Mouse (Mus musculus) stomach, embryonic 16.5 days (tissue): ENCODE measurements around the gene Msi1. TPM values are rescaled to one million over a fixed set of nuclear protein-coding genes. Genes with fewer than 3 reads are reported as not detected.
A peak's percentile ranks its signal among the peaks of the same experiment; 100 is the strongest.

Experiments used
- ATAC-seq: fragments of 200-750 bp; cut with Nextera tagmentation; 2 replicates; pipeline ENCODE4 v1.8.0; 2017; ENCODE audit warnings: moderate number of reproducible peaks, moderate TSS enrichment; ENCODE audit not compliant: insufficient read depth, low FRiP score
- H3K27ac ChIP-seq: fragments of 300-500 bp; sonication (generic); 2 replicates; pipeline ENCODE4 v1.5.1; 2014; ENCODE audit warnings: low read length
- H3K27me3 ChIP-seq: fragments of 300-500 bp; sonication (generic); 2 replicates; pipeline ENCODE4 v1.6.1; 2014; ENCODE audit warnings: low read length, control low read depth, mixed read lengths; ENCODE audit not compliant: control insufficient read depth, insufficient read depth
- H3K36me3 ChIP-seq: fragments of 300-500 bp; sonication (generic); 2 replicates; pipeline ENCODE4 v1.6.1; 2014; ENCODE audit warnings: low read length; ENCODE audit not compliant: control insufficient read depth, insufficient read depth
- H3K4me1 ChIP-seq: fragments of 300-500 bp; sonication (generic); 2 replicates; pipeline ENCODE4 v1.6.1; 2014; ENCODE audit warnings: low read length, control low read depth, mixed read lengths; ENCODE audit not compliant: control insufficient read depth, insufficient read depth
- H3K4me2 ChIP-seq: fragments of 300-500 bp; sonication (generic); 2 replicates; pipeline ENCODE4 v1.6.1; 2014; ENCODE audit warnings: low read depth, low read length, mixed read lengths
- H3K4me3 ChIP-seq: fragments of 300-500 bp; sonication (generic); replicated peaks from 2 replicates; pipeline ENCODE4 v1.5.1; 2014; ENCODE audit warnings: mild to moderate bottlenecking, low read length
- H3K9ac ChIP-seq: fragments of 300-500 bp; sonication (generic); 2 replicates; pipeline ENCODE4 v1.6.1; 2014; ENCODE audit warnings: low read length
- H3K9me3 ChIP-seq: fragments of 300-500 bp; sonication (generic); replicated peaks from 2 replicates; pipeline ENCODE4 v1.6.1; 2016; ENCODE audit warnings: low read length, control low read depth; ENCODE audit not compliant: control insufficient read depth
- WGBS: fragments of 180-500 bp; shearing (Covaris S2); extraction: QIAGEN DNeasy Blood & Tissue Kit; methylation state at CpG from one replicate; pipeline ENCODE4 v1.1.7; 2014; 5-methylcytosine and 5-hydroxymethylcytosine counted together
- polyA plus RNA-seq: library from polyadenylated mRNA; unstranded; fragments of >200 nt; fragmentation: Nextera tagmentation; extraction: Ambion mirVana; gene quantifications from 2 replicates; pipeline ENCODE4 v1.2.1, GENCODE M21; 2015

Gene Msi1
- polyA plus RNA-seq, 1 experiment from 2014 or later = 4.9 TPM

DNA sequence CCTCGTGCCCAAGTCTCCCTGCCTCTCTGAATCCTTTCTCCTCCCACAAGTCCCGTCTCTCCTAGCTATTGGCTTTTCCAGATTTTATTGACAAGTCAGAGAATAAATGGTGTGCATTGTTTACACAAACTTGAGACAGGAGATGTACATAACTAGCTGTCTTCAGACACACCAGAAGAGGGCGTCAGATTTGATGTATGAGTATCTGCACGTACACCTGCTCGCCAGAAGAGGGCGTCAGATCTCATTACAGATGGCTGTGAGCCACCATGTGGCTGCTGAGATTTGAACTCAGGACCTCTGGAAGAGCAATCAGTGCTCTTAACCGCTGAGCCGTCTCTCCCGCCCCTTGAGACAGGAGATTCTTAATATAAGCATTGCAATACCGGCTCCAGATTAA lies 43.8 kb downstream of the Msi1 start:
- H3K4me1 ChIP-seq = no peaks in the 10 kb centered on the region
- ATAC-seq = no peak
- no peak overlapping the region for H3K27ac ChIP-seq
- 69% methylated on average over 10 of the region's 10 CpGs for WGBS
- H3K36me3 ChIP-seq = no peaks in the 10 kb centered on the region
- H3K4me2 ChIP-seq = no peak overlapping the region
- H3K4me3 ChIP-seq = no peak overlapping the region
- peaks cover 3% of the 10 kb centered on the region; the same call in 1 of the 2 replicates for H3K27me3 ChIP-seq
- no peak overlapping the region for H3K9ac ChIP-seq
- H3K9me3 ChIP-seq = no peaks in the 10 kb centered on the region

DNA sequence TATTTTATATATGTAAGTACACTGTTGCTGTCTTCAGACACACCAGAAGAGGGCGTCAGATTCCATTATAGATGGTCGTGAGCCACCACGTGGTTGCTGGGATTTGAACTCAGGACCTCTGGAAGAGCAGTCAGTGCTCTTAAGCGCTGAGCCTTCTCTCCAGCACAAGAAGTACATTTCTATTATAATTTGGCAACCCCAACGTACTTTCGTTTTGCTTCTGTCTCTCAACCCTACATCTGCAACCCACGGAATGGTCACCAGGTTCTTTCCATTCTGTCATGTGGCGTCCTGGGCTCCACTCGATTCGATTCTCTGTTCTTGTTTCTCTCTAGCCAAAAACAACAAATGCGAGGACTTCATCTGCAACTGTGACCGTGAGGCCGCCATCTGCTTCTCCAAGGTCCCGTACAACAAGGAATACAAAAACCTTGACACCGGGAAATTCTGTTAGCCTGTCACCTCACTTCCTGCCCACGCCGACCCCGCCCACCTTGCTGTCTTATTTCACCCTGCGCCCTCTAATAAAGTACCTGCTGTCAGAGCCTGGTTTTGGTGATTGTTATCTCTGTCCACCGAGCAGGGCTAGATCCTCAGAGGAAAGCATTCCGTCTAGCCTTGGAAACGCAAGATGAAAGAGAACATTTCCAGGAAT lies 44.9 kb downstream of the Msi1 start:
- WGBS = 67% methylated on average over 22 of the region's 22 CpGs
- Histone ChIP-seq H3K4me1 (no peaks in the 10 kb centered on the region), H3K9me3 (no peaks in the 10 kb centered on the region), H3K4me2 (no peak overlapping the region), H3K4me3 (no peak overlapping the region), H3K9ac (no peak overlapping the region), H3K27me3 (peaks cover 3% of the 10 kb centered on the region; the same call in 1 of the 2 replicates), H3K27ac (no peak overlapping the region), H3K36me3 (no peaks in the 10 kb centered on the region)
- ATAC-seq = no peak

DNA sequence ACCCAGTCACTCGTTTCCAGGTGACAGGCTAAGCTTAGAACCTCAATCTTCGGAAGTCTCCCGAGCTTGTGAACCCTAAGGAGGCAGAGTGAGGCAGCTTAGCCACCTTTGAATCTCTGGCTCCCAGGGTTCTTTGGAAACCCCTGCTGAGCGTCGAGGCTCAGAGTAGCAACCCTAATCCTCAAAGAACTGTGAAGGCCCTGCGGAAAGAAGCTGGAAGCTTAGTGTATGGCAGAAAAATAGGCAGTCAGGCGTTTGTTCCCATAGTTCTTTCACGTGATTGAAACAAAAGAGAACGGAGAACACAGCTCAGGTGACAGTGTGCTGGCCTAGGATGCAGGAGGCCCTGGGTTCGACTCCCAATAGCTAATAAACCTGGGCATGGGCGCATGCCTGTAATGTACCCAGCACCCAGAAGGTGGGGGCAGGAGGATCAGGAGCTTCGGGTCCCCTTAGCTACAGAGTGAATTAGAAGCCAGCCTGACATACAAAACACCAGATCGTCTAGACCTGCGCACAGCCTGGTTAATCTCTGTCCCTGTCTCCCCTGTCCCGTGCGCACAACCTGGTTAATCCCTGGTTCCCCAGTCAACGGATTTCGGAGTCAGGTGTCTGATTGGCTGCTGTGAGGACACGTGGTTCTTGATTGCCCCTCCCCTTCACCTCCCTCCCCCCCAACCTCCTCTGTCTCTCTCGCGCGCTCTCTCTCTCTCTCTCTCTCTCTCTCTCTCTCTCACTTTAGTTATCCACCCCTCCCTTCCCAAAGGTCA lies 46.1 kb downstream of the Msi1 start:
- peak overlapping the region; percentile 40 for H3K4me3 ChIP-seq
- ATAC-seq = peak; percentile 80
- WGBS = 15% methylated on average over 22 of the region's 22 CpGs
- H3K9me3 ChIP-seq = no peaks in the 10 kb centered on the region
- peak overlapping the region; percentile 53 for H3K4me2 ChIP-seq
- H3K36me3 ChIP-seq = no peaks in the 10 kb centered on the region
- H3K9ac ChIP-seq = peak overlapping the region; percentile 58
- H3K27ac ChIP-seq = no peak overlapping the region
- H3K4me1 ChIP-seq = no peaks in the 10 kb centered on the region
- H3K27me3 ChIP-seq = peaks cover 3% of the 10 kb centered on the region; the same call in 1 of the 2 replicates

DNA sequence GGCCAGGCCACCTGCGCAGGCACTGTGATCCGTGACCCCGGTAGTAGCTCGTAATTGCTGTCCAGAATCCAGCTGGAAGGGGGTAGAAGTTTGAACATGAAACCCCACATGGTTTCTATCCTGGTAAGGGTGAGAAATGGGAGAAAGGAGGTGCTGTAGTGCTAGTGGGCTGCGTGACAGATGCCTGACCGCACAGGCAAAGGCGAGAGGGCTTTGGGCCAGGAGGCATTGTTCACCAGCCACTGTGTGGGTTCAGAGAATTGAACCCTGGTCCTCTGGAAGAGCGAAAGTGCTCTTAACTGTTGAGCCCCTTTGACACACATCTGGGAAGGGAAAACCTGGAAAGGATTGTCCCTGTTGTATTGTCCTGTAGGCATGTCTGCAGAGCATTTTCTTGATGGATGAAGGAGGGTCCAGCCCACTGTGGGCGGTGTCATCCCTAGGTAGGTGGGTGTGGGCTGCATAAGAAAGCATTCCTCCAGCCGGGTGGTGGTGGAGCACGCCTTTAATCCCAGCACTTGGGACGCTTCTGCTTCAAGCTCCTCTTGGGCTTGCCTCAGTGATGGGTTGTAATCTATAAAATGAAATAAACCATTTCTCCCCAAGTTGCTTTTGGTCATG lies 46.8 kb downstream of the Msi1 start:
- peak overlapping the region; percentile 40 for H3K4me3 ChIP-seq
- peak overlapping the region; percentile 58 for H3K9ac ChIP-seq
- H3K27me3 ChIP-seq = no peaks in the 10 kb centered on the region
- H3K27ac ChIP-seq = no peak overlapping the region
- no peaks in the 10 kb centered on the region for H3K36me3 ChIP-seq
- ATAC-seq = peak; percentile 53; the same call in 1 of the 2 replicates
- peak overlapping the region; percentile 53 for H3K4me2 ChIP-seq
- no peaks in the 10 kb centered on the region for H3K9me3 ChIP-seq
- no peaks in the 10 kb centered on the region for H3K4me1 ChIP-seq
- WGBS = 35% methylated on average over 12 of the region's 12 CpGs

DNA sequence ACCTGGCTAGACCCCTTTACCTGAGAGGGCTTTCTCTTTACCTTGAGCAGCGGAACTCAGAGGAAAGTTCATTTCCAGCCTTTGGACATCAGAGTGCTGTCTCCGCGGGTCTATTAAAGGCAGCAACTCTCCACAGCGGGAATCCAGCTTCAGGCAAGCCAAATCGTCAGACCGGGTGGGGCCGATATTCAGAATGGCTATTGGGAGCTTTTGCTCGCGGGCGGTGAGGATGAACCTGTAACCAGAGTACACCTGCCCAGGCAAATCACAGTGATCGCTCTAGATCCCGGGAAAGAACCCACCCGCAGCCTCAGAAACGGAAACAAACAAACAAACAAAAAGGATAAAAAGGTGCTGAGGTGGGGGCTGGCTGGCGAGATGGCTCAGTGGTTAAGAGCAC lies 50.2 kb downstream of the Msi1 start:
- no peak overlapping the region for H3K27ac ChIP-seq
- H3K9me3 ChIP-seq = no peaks in the 10 kb centered on the region
- no peak overlapping the region for H3K4me3 ChIP-seq
- no peaks in the 10 kb centered on the region; the same call in 1 of the 2 replicates for H3K4me1 ChIP-seq
- 57% methylated on average over 15 of the region's 15 CpGs for WGBS
- no peaks in the 10 kb centered on the region for H3K27me3 ChIP-seq
- H3K4me2 ChIP-seq = no peak overlapping the region
- no peak overlapping the region for H3K9ac ChIP-seq
- ATAC-seq = no peak
- H3K36me3 ChIP-seq = no peaks in the 10 kb centered on the region

DNA sequence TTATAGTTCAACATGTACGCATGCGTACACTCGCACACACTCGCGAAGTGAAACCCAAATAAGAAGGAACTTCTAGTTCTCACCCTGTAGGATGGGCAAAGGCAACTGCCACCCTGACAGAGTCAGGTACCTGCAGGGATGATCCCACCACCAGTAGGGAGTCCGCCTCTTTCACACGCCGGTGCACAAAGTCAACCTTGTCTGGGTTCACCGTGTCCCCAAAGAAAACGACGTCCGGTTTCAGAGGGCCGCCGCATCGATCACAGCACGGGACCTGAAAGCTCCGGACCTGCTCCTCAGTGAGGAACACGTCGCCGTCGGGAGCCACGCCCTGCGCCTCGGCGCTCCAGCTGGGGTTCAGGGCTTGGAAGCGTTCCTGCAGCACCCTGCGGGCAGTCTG lies 50.7 kb downstream of the Msi1 start:
- 30% methylated on average over 27 of the region's 27 CpGs for WGBS
- Histone ChIP-seq H3K9ac (peak overlapping the region; percentile 57), H3K9me3 (no peaks in the 10 kb centered on the region), H3K27ac (no peak overlapping the region), H3K4me2 (peak overlapping the region; percentile 43), H3K4me1 (no peaks in the 10 kb centered on the region; the same call in 1 of the 2 replicates), H3K27me3 (no peaks in the 10 kb centered on the region), H3K36me3 (no peaks in the 10 kb centered on the region), H3K4me3 (peak overlapping the region; percentile 18; the same call in 1 of the 2 replicates)
- ATAC-seq = no peak

DNA sequence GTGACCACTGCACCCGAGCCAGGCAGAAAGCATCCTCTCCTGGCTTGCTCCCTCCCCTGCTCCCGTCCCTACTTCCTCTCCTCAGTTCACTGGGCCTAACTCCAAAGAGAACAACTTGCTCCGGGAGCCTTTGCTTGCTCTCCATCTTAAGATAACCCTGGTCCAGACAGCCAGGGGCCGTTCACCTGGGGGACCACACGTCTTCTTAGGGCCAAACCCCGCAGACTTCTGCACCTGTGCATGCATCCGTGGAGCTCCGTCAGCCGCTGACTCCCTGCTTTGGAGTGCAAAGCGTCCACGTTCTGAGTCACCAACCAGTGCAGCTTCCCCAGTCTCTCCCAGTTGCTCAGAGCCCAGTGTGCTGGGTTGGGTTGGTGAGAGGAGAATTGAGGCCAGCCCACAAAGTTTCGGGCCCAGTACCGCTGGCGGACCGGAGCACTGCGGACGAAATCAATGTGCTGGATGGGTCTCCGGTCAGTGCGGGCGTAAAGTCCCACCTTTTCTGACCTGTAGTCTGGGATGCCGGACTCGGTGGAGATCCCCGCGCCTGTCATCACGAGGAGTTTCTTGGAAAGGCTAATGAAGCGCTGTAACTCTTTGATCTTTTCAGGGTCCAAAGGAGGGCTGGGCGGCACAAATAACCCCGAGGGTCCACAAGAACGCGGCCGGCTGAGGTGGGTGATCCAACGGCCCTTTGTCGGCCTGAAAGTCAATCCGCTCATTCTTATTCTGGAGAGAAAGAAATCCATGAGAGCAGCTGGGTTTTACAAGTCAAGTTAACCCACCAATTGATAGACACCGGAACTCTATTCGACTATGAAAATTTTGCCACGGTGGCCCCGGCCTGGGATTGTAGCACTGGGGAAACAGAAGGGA lies 53.2 kb downstream of the Msi1 start:
- no peak overlapping the region for H3K27ac ChIP-seq
- no peaks in the 10 kb centered on the region for H3K27me3 ChIP-seq
- H3K4me2 ChIP-seq = no peak overlapping the region
- WGBS = 52% methylated on average over 38 of the region's 38 CpGs
- H3K9me3 ChIP-seq = no peaks in the 10 kb centered on the region
- H3K4me1 ChIP-seq = no peaks in the 10 kb centered on the region; the same call in 1 of the 2 replicates
- H3K4me3 ChIP-seq = no peak overlapping the region
- no peak for ATAC-seq
- no peaks in the 10 kb centered on the region for H3K36me3 ChIP-seq
- peak overlapping the region; percentile 18 for H3K9ac ChIP-seq

DNA sequence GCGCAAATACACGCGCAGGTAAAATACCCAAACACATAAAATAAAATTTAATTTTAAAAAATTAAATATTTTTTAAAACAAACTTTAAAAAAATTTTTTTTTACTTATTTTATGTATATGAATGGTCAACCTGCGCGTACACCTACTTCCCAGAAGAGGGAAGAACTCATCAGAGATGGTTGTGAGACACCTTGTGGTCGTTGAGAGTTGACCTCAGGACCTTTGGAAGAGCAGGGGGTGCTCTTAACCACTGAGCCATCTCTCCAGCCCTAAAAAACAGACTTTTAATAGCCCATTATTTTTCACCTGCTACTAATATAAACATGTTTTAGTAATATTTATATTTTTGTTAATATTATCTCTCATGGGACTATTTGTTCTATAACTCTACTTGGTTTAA lies 54.0 kb downstream of the Msi1 start:
- Histone ChIP-seq H3K27ac (no peak overlapping the region), H3K4me1 (no peaks in the 10 kb centered on the region; the same call in 1 of the 2 replicates), H3K36me3 (no peaks in the 10 kb centered on the region), H3K9ac (no peak overlapping the region), H3K4me3 (no peak overlapping the region), H3K9me3 (no peaks in the 10 kb centered on the region), H3K4me2 (no peak overlapping the region), H3K27me3 (no peaks in the 10 kb centered on the region)
- 51% methylated on average over 6 of the region's 6 CpGs for WGBS
- no peak for ATAC-seq
